Mouse (Mus musculus) effector memory CD4-positive, alpha-beta T cell, adult 5 months (primary cell): ENCODE results near the gene Ndrg4. TPM values are rescaled to one million over a fixed set of nuclear protein-coding genes. Genes with fewer than 3 reads are reported as not detected.

Experiments used
- polyA plus RNA-seq: library from polyadenylated mRNA; unstranded; fragments of 100-300 nt; shearing (Covaris generic); gene quantifications from one replicate; pipeline ENCODE4 v1.2.1, GENCODE M21; 2017

Gene Ndrg4
- polyA plus RNA-seq = 1.5 TPM

GRCm38 (mm10) chr8:95676631-95677030 lies at the start of gene Ndrg4:
Gene Ndrg4 (plus strand): TSS chr8:95676980.

GRCm38 (mm10) chr8:95633262-95634062 lies 43.3 kb upstream of the Ndrg4 start, which contains the start of gene Gins3:
Gene Gins3 (plus strand): TSS chr8:95633453.

GRCm38 (mm10) chr8:95715676-95716531 lies 39.1 kb downstream of the Ndrg4 start, which contains the start of gene Setd6:
Gene Setd6 (plus strand): TSS chr8:95715881.

Other genes starting within 250 kb of the Ndrg4 start
- gene Cfap20, start 242.1 kb upstream of the Ndrg4 start, polyA plus RNA-seq = 45.7 TPM
- 39.7 TPM for gene Csnk2a2, start 186.9 kb upstream of the Ndrg4 start, polyA plus RNA-seq
- not detected for gene Ccdc113, start 142.9 kb upstream of the Ndrg4 start, polyA plus RNA-seq
- gene Prss54, start 100.6 kb upstream of the Ndrg4 start, polyA plus RNA-seq = not detected
- 4.8 TPM for gene Gins3, start 43.5 kb upstream of the Ndrg4 start, polyA plus RNA-seq
- 73.9 TPM for gene Setd6, start 38.9 kb downstream of the Ndrg4 start, polyA plus RNA-seq
- 107 TPM for gene Cnot1, start 130.5 kb downstream of the Ndrg4 start, polyA plus RNA-seq
- 269 TPM for gene Sap18b, start 148.4 kb downstream of the Ndrg4 start, polyA plus RNA-seq
- gene Slc38a7, start 176.6 kb downstream of the Ndrg4 start, polyA plus RNA-seq = 9.2 TPM
- 80.1 TPM for gene Got2, start 211.6 kb downstream of the Ndrg4 start, polyA plus RNA-seq